Mouse (Mus musculus) MEL (cell line): Measurements from ENCODE around the gene Robo1. TPM values are rescaled to one million over a fixed set of nuclear protein-coding genes. Genes with fewer than 3 reads are reported as not detected.

Experiments used
- DNase-seq: peaks from one replicate; pipeline ENCODE4 v3.0.0; 2011; ENCODE audit warnings: low read depth, low spot score
- H3K27ac ChIP-seq: 2 replicates; pipeline ENCODE4 v1.5.1; 2012; ENCODE audit warnings: low read depth, mild to moderate bottlenecking, control low read depth, low read length, moderate library complexity; ENCODE audit not compliant: control insufficient read depth
- H3K27me3 ChIP-seq, 2 experiments: fragments of 150-350 bp in 1 of 2; sonication (generic) in 1 of 2; 2 replicates each; pipeline ENCODE4 v1.6.1; 2012; ENCODE audit warnings: low read length in 2 of 2, mild to moderate bottlenecking in 2 of 2, improper control_type of control experiment in 1 of 2, moderate library complexity in 1 of 2; ENCODE audit not compliant: insufficient read depth in 2 of 2, control insufficient read depth in 1 of 2
- H3K36me3 ChIP-seq, 2 experiments: 2 replicates each; pipeline ENCODE4 v1.6.1; 2012 to 2014; ENCODE audit warnings: low read length in 2 of 2, improper control_type of control experiment in 1 of 2, inconsistent platforms in 1 of 2, mild to moderate bottlenecking in 1 of 2; ENCODE audit not compliant: insufficient read depth in 2 of 2, control insufficient read depth in 1 of 2
- H3K4me1 ChIP-seq, 2 experiments: fragments of 150-350 bp in 1 of 2; sonication (generic) in 1 of 2; 2 replicates each; pipeline ENCODE4 v1.6.1; 2012; ENCODE audit warnings: low read length in 2 of 2, improper control_type of control experiment in 1 of 2, mild to moderate bottlenecking in 1 of 2; ENCODE audit not compliant: insufficient read depth in 2 of 2, control insufficient read depth in 1 of 2
- H3K4me3 ChIP-seq, 2 experiments: fragments of 150-350 bp in 1 of 2; sonication (generic) in 1 of 2; 2 replicates each; pipeline ENCODE4 v1.5.1; 2012; ENCODE audit warnings: low read depth in 2 of 2, low read length in 2 of 2, mild to moderate bottlenecking in 2 of 2, moderate library complexity in 2 of 2, control low read depth in 1 of 2, improper control_type of control experiment in 1 of 2; ENCODE audit not compliant: control insufficient read depth in 1 of 2, insufficient read depth in 1 of 2
- H3K79me2 ChIP-seq: 2 replicates; pipeline ENCODE4 v1.6.1; 2012; ENCODE audit warnings: mild to moderate bottlenecking, low read length, moderate library complexity; ENCODE audit not compliant: control insufficient read depth, poor library complexity, insufficient read depth
- H3K9ac ChIP-seq: 2 replicates; pipeline ENCODE4 v1.6.1; 2012; ENCODE audit warnings: low read depth, mild to moderate bottlenecking, control low read depth, low read length, moderate library complexity; ENCODE audit not compliant: control insufficient read depth, poor library complexity, severe bottlenecking
- H3K9me3 ChIP-seq: fragments of 150-350 bp; sonication (generic); replicated peaks from 2 replicates; pipeline ENCODE4 v1.6.1; 2012; ENCODE audit warnings: mild to moderate bottlenecking, low read length, improper control_type of control experiment, moderate library complexity; ENCODE audit not compliant: insufficient read depth
- BHLHE40 ChIP-seq: IDR thresholded peaks from 2 replicates; pipeline ENCODE4 v1.6.1; 2012; ENCODE audit warnings: low read depth, mild to moderate bottlenecking, inconsistent platforms, low read length, improper control_type of control experiment, borderline replicate concordance
- CHD1 ChIP-seq: IDR thresholded peaks from 2 replicates; pipeline ENCODE4 v1.6.1; 2012; ENCODE audit warnings: low read depth, mild to moderate bottlenecking, inconsistent platforms, low read length, improper control_type of control experiment
- CHD2 ChIP-seq: IDR thresholded peaks from 2 replicates; pipeline ENCODE4 v1.6.1; 2011; ENCODE audit warnings: low read length, improper control_type of control experiment
- E2F4 ChIP-seq: IDR thresholded peaks from 2 replicates; pipeline ENCODE4 v1.6.1; 2011; ENCODE audit warnings: low read depth, low read length, improper control_type of control experiment, borderline replicate concordance
- ELF1 ChIP-seq: IDR thresholded peaks from 2 replicates; pipeline ENCODE4 v1.6.1; 2014; ENCODE audit warnings: low read depth, mild to moderate bottlenecking, inconsistent platforms, low read length, improper control_type of control experiment, moderate library complexity
- ETS1 ChIP-seq: IDR thresholded peaks from 2 replicates; pipeline ENCODE4 v1.6.1; 2012; ENCODE audit warnings: low read depth, mild to moderate bottlenecking, inconsistent platforms, low read length, improper control_type of control experiment, moderate library complexity
- GATA1 ChIP-seq: IDR thresholded peaks from 2 replicates; pipeline ENCODE4 v1.6.1; 2011; ENCODE audit warnings: low read depth, low read length, improper control_type of control experiment
- MAFK ChIP-seq: IDR thresholded peaks from 2 replicates; pipeline ENCODE4 v1.6.1; 2011; ENCODE audit warnings: low read depth, mild to moderate bottlenecking, low read length, improper control_type of control experiment, borderline replicate concordance
- MAX ChIP-seq: IDR thresholded peaks from 2 replicates; pipeline ENCODE4 v1.6.1; 2011; ENCODE audit warnings: low read length, improper control_type of control experiment
- MAZ ChIP-seq: IDR thresholded peaks from 2 replicates; pipeline ENCODE4 v1.6.1; 2012; ENCODE audit warnings: low read depth, mild to moderate bottlenecking, inconsistent platforms, low read length, improper control_type of control experiment
- MEF2A ChIP-seq: IDR thresholded peaks from 2 replicates; pipeline ENCODE4 v1.6.1; 2014; ENCODE audit warnings: low read depth, mild to moderate bottlenecking, inconsistent platforms, low read length, improper control_type of control experiment; ENCODE audit not compliant: poor library complexity, insufficient replicate concordance, severe bottlenecking; ENCODE audit errors: extremely low read depth
- MYB ChIP-seq: IDR thresholded peaks from 2 replicates; pipeline ENCODE4 v1.6.1; 2011; ENCODE audit warnings: mild to moderate bottlenecking, low read depth, low read length, improper control_type of control experiment
- NRF1 ChIP-seq: IDR thresholded peaks from 2 replicates; pipeline ENCODE4 v1.6.1; 2014; ENCODE audit warnings: low read depth, mild to moderate bottlenecking, inconsistent platforms, low read length, improper control_type of control experiment, moderate library complexity; ENCODE audit not compliant: poor library complexity, insufficient read depth, severe bottlenecking
- POLR2A ChIP-seq, 2 experiments: IDR thresholded peaks; 2 replicates each; pipeline ENCODE4 v1.6.1; 2011 to 2012; ENCODE audit warnings: low read length in 2 of 2, mild to moderate bottlenecking in 2 of 2, control low read depth in 1 of 2, improper control_type of control experiment in 1 of 2, low read depth in 1 of 2, moderate library complexity in 1 of 2; ENCODE audit not compliant: control insufficient read depth in 1 of 2, insufficient read depth in 1 of 2, poor library complexity in 1 of 2
- POLR2AphosphoS2 ChIP-seq: IDR thresholded peaks from 2 replicates; pipeline ENCODE4 v1.6.1; 2011; ENCODE audit warnings: low read length, improper control_type of control experiment
- RAD21 ChIP-seq: IDR thresholded peaks from 2 replicates; pipeline ENCODE4 v1.6.1; 2011; ENCODE audit warnings: mild to moderate bottlenecking, low read depth, low read length, improper control_type of control experiment
- SIN3A ChIP-seq: IDR thresholded peaks from 2 replicates; pipeline ENCODE4 v1.6.1; 2012; ENCODE audit warnings: low read length, improper control_type of control experiment, inconsistent platforms
- TAL1 ChIP-seq: IDR thresholded peaks from 2 replicates; pipeline ENCODE4 v1.6.1; 2012; ENCODE audit warnings: mild to moderate bottlenecking, inconsistent platforms, low read length, moderate library complexity, mixed read lengths
- TBP ChIP-seq: IDR thresholded peaks from 2 replicates; pipeline ENCODE4 v1.8.0; 2011; ENCODE audit warnings: low read depth, low read length, improper control_type of control experiment
- TCF12 ChIP-seq: IDR thresholded peaks from 2 replicates; pipeline ENCODE4 v1.6.1; 2014; ENCODE audit warnings: low read depth, mild to moderate bottlenecking, inconsistent platforms, low read length, improper control_type of control experiment, moderate library complexity
- UBTF ChIP-seq: IDR thresholded peaks from 2 replicates; pipeline ENCODE4 v1.6.1; 2012; ENCODE audit warnings: low read depth, mild to moderate bottlenecking, inconsistent platforms, low read length, improper control_type of control experiment, moderate library complexity, borderline replicate concordance; ENCODE audit not compliant: insufficient read depth
- USF2 ChIP-seq, 2 experiments: IDR thresholded peaks; 2 replicates each; pipeline ENCODE4 v1.6.1; 2011 to 2012; ENCODE audit warnings: improper control_type of control experiment in 2 of 2, low read length in 2 of 2, borderline replicate concordance in 1 of 2, inconsistent platforms in 1 of 2, low read depth in 1 of 2, mild to moderate bottlenecking in 1 of 2; ENCODE audit not compliant: insufficient read depth in 1 of 2
- ZC3H11A ChIP-seq: IDR thresholded peaks from 2 replicates; pipeline ENCODE4 v1.6.1; 2012; ENCODE audit warnings: low read depth, mild to moderate bottlenecking, inconsistent platforms, low read length, improper control_type of control experiment
- ZNF384 ChIP-seq: IDR thresholded peaks from 2 replicates; pipeline ENCODE4 v1.6.1; 2012; ENCODE audit warnings: low read depth, mild to moderate bottlenecking, inconsistent platforms, low read length, improper control_type of control experiment
- polyA plus RNA-seq, 2 experiments: library from polyadenylated mRNA; stranded (reverse) in 1 of 2; unstranded in 1 of 2; fragments of >175 nt in 1 of 2; fragments of >200 nt in 1 of 2; gene quantifications; 2 replicates each; pipeline versions ENCODE4 v1.2.1 to v1.2.4; 2012; ENCODE audit warnings: low replicate concordance in 2 of 2, low read depth in 1 of 2; ENCODE audit not compliant: insufficient read length in 2 of 2, insufficient read depth in 1 of 2, missing spikeins in 1 of 2
- total RNA-seq: library from RNA; depleted of rRNA; stranded (reverse); fragments of 300-350 nt; gene quantifications from 2 replicates; pipeline ENCODE4 v1.2.3, GENCODE M21; 2012

The Robo1 gene
- total and polyA plus RNA-seq, 3 experiments, result not detected

- Histone ChIP-seq H3K27me3 (no peaks in the 10 kb centered on the region), H3K9ac (no peak overlapping the region), H3K9me3 (no peaks in the 10 kb centered on the region), H3K36me3 (no peaks in the 10 kb centered on the region), H3K4me3 (no peak overlapping the region), H3K27ac (no peak overlapping the region), H3K4me1 (no peaks in the 10 kb centered on the region), H3K79me2 (no peaks in the 10 kb centered on the region)
- TF ChIP-seq CHD2 (no peak), ZNF384 (no peak), MEF2A (no peak), RAD21 (no peak), E2F4 (no peak), MYB (no peak), ZC3H11A (no peak), NRF1 (no peak), TAL1 (no peak), CHD1 (no peak), MAFK (no peak), SIN3A (no peak)
- DNase-seq, result no peak
These were observed 426.1 kb downstream of the Robo1 start for GRCm38 (mm10) chr16:72734234-72734633.

- H3K36me3 ChIP-seq, result no peaks in the 10 kb centered on the region
- TF ChIP-seq MAZ (no peak), ELF1 (no peak), RAD21 (no peak), ETS1 (no peak), POLR2AphosphoS2 (no peak), TBP (no peak), GATA1 (no peak), MAX (no peak), TCF12 (no peak), BHLHE40 (no peak), USF2 (IDR thresholded peaks at IDR 0.05; ENCODE audit: borderline replicate concordance in 1 of 2, insufficient read depth in 1 of 2, low read depth in 1 of 2, low read length in 2 of 2) (no peak), UBTF (no peak), ZC3H11A (no peak), POLR2A (IDR thresholded peaks at IDR 0.05; ENCODE audit: control insufficient read depth in 1 of 2, insufficient read depth in 1 of 2, low read depth in 1 of 2, low read length in 2 of 2, poor library complexity in 1 of 2) (no peak), E2F4 (no peak)
- TF ChIP-seq, all 39 proteins: peak for 0
- DNase-seq, result no peak
- no peaks in the 10 kb centered on the region for H3K4me1 ChIP-seq
- H3K4me3 ChIP-seq, result no peak overlapping the region
- H3K9ac ChIP-seq, result no peak overlapping the region
- H3K9me3 ChIP-seq, result no peaks in the 10 kb centered on the region
- H3K27ac ChIP-seq, result no peak overlapping the region
- H3K27me3 ChIP-seq, result no peaks in the 10 kb centered on the region
- no peaks in the 10 kb centered on the region for H3K79me2 ChIP-seq
These were observed 427.1 kb downstream of the Robo1 start for GRCm38 (mm10) chr16:72735175-72735574.
